Mouse (Mus musculus): ENCODE results near the gene Srebf1.
A peak's percentile ranks its signal among the peaks of the same experiment; 100 is the strongest.

Gene Srebf1

GRCm38 (mm10) chr11:60205026-60205425 lies 17.4 kb downstream of the Srebf1 start:
- DNase-seq (ENCODE audit: low spot score) = no peak

- DNase-seq (ENCODE audit: low spot score) = no peak
These were observed 19.4 kb downstream of the Srebf1 start for GRCm38 (mm10) chr11:60202710-60203638.

- DNase-seq (ENCODE audit: low spot score) = no peak
These were observed 22.0 kb downstream of the Srebf1 start for GRCm38 (mm10) chr11:60200384-60200783.

- peak; percentile 76 for DNase-seq (ENCODE audit: low spot score)
These were observed 22.6 kb downstream of the Srebf1 start for GRCm38 (mm10) chr11:60199702-60200184.

- DNase-seq (ENCODE audit: low spot score) = no peak
These were observed 23.7 kb downstream of the Srebf1 start for GRCm38 (mm10) chr11:60198651-60199050.

GRCm38 (mm10) chr11:60197998-60198619 lies 24.3 kb downstream of the Srebf1 start:
- no peak for DNase-seq (ENCODE audit: low spot score)

- no peak for DNase-seq (ENCODE audit: low spot score)
These were observed 26.0 kb downstream of the Srebf1 start for GRCm38 (mm10) chr11:60196344-60196743.

GRCm38 (mm10) chr11:60195108-60195507 lies 27.3 kb downstream of the Srebf1 start:
- no peak for DNase-seq (ENCODE audit: low spot score)

- DNase-seq (ENCODE audit: low spot score) = no peak
These were observed 28.8 kb downstream of the Srebf1 start for GRCm38 (mm10) chr11:60193556-60193955.

GRCm38 (mm10) chr11:60192534-60192933 lies 29.8 kb downstream of the Srebf1 start:
- DNase-seq (ENCODE audit: low spot score) = no peak

GRCm38 (mm10) chr11:60190055-60190641 lies 32.2 kb downstream of the Srebf1 start:
- no peak for DNase-seq (ENCODE audit: low spot score)

- DNase-seq (ENCODE audit: low spot score) = no peak
These were observed 32.8 kb downstream of the Srebf1 start for GRCm38 (mm10) chr11:60189501-60190040.

- no peak for DNase-seq (ENCODE audit: low spot score)
These were observed 34.0 kb downstream of the Srebf1 start for GRCm38 (mm10) chr11:60188275-60188853.

- DNase-seq (ENCODE audit: low spot score) = no peak
These were observed 35.3 kb downstream of the Srebf1 start for GRCm38 (mm10) chr11:60187070-60187469.

- DNase-seq (ENCODE audit: low spot score) = no peak
These were observed 36.8 kb downstream of the Srebf1 start for GRCm38 (mm10) chr11:60185396-60186231.

- DNase-seq (ENCODE audit: low spot score) = no peak
These were observed 37.7 kb downstream of the Srebf1 start for GRCm38 (mm10) chr11:60184346-60185325.

- DNase-seq (ENCODE audit: low spot score) = no peak
These were observed 39.6 kb downstream of the Srebf1 start for GRCm38 (mm10) chr11:60182741-60183140.

GRCm38 (mm10) chr11:60182116-60182670 lies 40.2 kb downstream of the Srebf1 start:
- no peak for DNase-seq (ENCODE audit: low spot score)

GRCm38 (mm10) chr11:60178506-60178905 lies 43.9 kb downstream of the Srebf1 start:
- no peak for DNase-seq (ENCODE audit: low spot score)

- DNase-seq (ENCODE audit: low spot score) = no peak
These were observed 44.4 kb downstream of the Srebf1 start for GRCm38 (mm10) chr11:60178005-60178404.
